Mouse (Mus musculus) kidney, adult 2 months (tissue): ENCODE data around the gene Rnf187. TPM values are rescaled to one million over a fixed set of nuclear protein-coding genes. Genes with fewer than 3 reads are reported as not detected.

Experiments used
- DNase-seq: peaks from one replicate; pipeline ENCODE4 v3.0.0; 2021
- H3K27ac ChIP-seq: fragments of 200-500 bp; 2 replicates; pipeline ENCODE4 v1.5.1; 2012; ENCODE audit warnings: low read depth, low read length, control low read depth, inconsistent platforms; ENCODE audit not compliant: insufficient read depth
- H3K27me3 ChIP-seq: fragments of 200-500 bp; replicated peaks from 2 replicates; pipeline ENCODE4 v1.6.1; 2012; ENCODE audit warnings: mild to moderate bottlenecking, moderate library complexity, low read length, inconsistent platforms; ENCODE audit not compliant: control insufficient read depth, insufficient read depth
- H3K36me3 ChIP-seq: fragments of 200-500 bp; 2 replicates; pipeline ENCODE4 v1.6.1; 2012; ENCODE audit warnings: mild to moderate bottlenecking, moderate library complexity, low read length, inconsistent platforms; ENCODE audit not compliant: control insufficient read depth, insufficient read depth
- H3K4me1 ChIP-seq: fragments of 200-500 bp; 2 replicates; pipeline ENCODE4 v1.6.1; 2011; ENCODE audit warnings: low read length; ENCODE audit not compliant: control insufficient read depth, insufficient read depth
- H3K4me3 ChIP-seq: fragments of 200-500 bp; 2 replicates; pipeline ENCODE4 v1.5.1; 2011; ENCODE audit warnings: mild to moderate bottlenecking, low read depth, low read length, control low read depth; ENCODE audit not compliant: insufficient read depth
- CTCF ChIP-seq: fragments of 200-500 bp; conservative IDR thresholded peaks from 2 replicates; pipeline ENCODE4 v1.5.1; 2011; ENCODE audit warnings: low read depth, mild to moderate bottlenecking, control low read depth, low read length, moderate library complexity, mixed read lengths; ENCODE audit not compliant: insufficient read depth, insufficient read length
- POLR2A ChIP-seq: fragments of 200-500 bp; IDR thresholded peaks from one replicate; pipeline ENCODE4 v1.6.1; 2011; ENCODE audit warnings: low read depth, low read length, control low read depth
- WGBS: fragments of 180-500 bp; shearing (Covaris S2); methylation state at CpG from one replicate; pipeline ENCODE4 v1.1.7; 2018; 5-methylcytosine and 5-hydroxymethylcytosine counted together
- polyA plus RNA-seq: library from polyadenylated mRNA; depleted of rRNA; stranded (reverse); fragments of >200 nt; gene quantifications from 2 replicates; pipeline ENCODE4 v1.2.3, GENCODE M21; 2012

The Rnf187 gene
- polyA plus RNA-seq, 1 experiment: 251 TPM

DNA sequence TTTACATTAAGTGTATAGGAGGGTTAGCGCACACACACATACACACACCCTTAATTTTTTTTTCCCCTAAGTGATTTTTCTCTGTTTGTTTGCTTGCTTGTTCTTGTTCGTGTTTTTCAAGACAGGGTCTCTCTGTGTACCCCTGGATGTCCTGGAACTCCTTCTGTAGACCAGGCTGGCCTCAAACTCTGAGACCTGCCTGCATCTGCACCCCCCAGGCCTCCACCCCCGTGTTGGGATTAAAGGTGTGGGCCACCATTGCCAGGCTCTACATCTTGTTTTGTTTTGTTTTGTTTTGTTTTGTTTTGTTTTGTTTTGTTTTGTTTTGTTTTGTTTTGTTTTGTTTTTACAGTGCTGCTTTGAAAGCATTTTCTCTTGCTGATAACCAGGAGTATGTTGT lies 8.6 kb upstream of the Rnf187 start:
- no peak for TF ChIP-seq CTCF
- no peak for TF ChIP-seq POLR2A
- peaks cover 5% of the 10 kb centered on the region; the same call in 1 of the 2 replicates for H3K4me1 ChIP-seq
- WGBS: 89% methylated on average over 3 of the region's 3 CpGs
- no peak for DNase-seq
- no peak overlapping the region for H3K27ac ChIP-seq
- no peaks in the 10 kb centered on the region; the same call in 1 of the 2 replicates for H3K27me3 ChIP-seq
- H3K36me3 ChIP-seq: no peaks in the 10 kb centered on the region
- H3K4me3 ChIP-seq: no peak overlapping the region

DNA sequence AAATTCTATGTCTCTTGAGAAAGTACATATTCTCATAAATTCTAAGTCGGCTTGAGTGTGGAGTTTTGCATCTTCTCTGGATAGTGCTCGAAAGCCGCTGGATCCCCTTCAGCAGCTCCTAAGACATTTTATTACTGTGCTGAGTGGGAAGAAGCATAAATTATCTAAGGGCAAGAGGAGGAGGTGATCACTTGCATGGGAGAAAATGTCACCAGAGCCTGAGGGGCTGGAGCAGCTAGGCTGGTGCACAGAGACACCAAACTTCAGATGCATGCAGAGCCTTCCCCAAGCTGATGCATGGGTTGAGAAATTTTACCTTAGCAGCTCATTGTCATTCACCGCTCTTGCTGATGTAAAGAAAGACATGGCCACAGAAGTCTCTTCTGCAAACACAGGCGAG lies 5.4 kb upstream of the Rnf187 start:
- Histone ChIP-seq H3K4me1 (peaks cover 5% of the 10 kb centered on the region; the same call in 1 of the 2 replicates), H3K36me3 (no peaks in the 10 kb centered on the region), H3K4me3 (no peak overlapping the region), H3K27me3 (no peaks in the 10 kb centered on the region), H3K27ac (no peak overlapping the region)
- DNase-seq: no peak
- TF ChIP-seq CTCF (no peak), POLR2A (no peak)
- WGBS: 62% methylated on average over 5 of the region's 5 CpGs

DNA sequence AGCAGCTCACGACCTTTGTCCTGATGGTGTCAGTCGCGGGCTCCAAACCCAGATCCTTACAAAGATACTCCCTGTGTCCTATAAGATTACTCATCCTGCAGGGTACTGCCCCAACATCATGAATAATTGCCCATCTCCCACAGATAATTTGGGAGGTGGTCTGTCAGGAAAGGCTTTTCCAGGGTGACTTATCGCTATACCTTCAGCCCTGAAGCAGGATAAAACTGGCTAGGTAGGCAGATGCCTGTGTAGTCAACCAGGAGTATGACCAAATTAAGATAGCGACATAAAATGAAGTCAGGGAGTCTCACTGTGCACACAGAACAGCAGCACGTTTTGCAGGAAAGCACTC lies 348 bp upstream of the Rnf187 start:
- Histone ChIP-seq H3K36me3 (peaks cover 2% of the 10 kb centered on the region; the same call in 1 of the 2 replicates), H3K27me3 (no peaks in the 10 kb centered on the region), H3K4me3 (peak overlapping the region; percentile 4; the same call in 1 of the 2 replicates), H3K27ac (peak overlapping the region; percentile 12; the same call in 1 of the 2 replicates), H3K4me1 (peaks cover 10% of the 10 kb centered on the region; the same call in 1 of the 2 replicates)
- DNase-seq: no peak
- TF ChIP-seq CTCF: no peak
- no peak for TF ChIP-seq POLR2A
- WGBS: 13% methylated on average over 6 of the region's 6 CpGs

DNA sequence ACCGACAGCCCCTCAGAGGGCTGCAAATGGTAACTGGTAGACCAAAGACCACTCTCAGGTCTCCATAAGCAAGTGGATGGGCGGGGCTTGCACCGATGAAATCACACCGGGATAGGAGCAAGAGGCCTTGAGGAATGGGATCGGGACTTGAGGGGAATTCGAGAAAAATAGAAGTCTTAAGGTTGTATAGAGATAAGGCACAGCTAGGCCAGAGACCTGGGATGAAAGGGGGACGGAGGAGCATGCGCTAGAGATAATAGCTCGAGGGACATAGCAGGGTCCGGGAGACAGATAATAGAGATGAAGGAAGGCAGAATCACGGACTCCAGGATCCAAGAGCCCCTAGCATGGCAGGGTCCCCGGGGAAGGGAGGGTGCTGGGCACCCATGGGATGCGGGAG lies 807 bp downstream of the Rnf187 start:
- H3K4me1 ChIP-seq: peaks cover 10% of the 10 kb centered on the region; the same call in 1 of the 2 replicates
- TF ChIP-seq CTCF (no peak), POLR2A (no peak)
- no peaks in the 10 kb centered on the region for H3K27me3 ChIP-seq
- H3K36me3 ChIP-seq: peaks cover 2% of the 10 kb centered on the region; the same call in 1 of the 2 replicates
- peak overlapping the region; percentile 90 for H3K4me3 ChIP-seq
- H3K27ac ChIP-seq: no peak overlapping the region
- no peak for DNase-seq
- 2% methylated on average over 13 of the region's 13 CpGs for WGBS

DNA sequence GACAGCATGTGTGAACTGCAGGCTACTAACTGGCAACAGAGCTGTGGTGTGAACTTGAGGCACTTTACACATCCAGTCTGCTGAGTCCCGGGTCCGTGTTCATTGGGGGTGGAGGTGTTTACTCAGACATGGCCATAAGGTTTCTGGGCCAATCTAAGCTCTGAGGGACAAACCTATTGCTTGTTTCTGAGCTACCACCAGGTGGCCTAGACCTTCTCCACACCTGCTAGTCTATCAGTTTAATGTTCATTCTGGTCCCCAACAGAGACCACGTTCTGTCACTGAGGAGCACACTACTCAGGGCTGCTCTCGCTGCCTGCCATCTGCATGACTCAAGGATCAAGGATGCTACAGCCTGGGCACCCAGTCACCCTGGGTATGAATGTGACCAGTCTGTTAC lies 7.1 kb downstream of the Rnf187 start:
- peaks cover under 1% of the 10 kb centered on the region; the same call in 1 of the 2 replicates for H3K36me3 ChIP-seq
- 0 out of 2 replicates have a peak, but pooled peaks have one; percentile 21 for TF ChIP-seq CTCF
- no peak for TF ChIP-seq POLR2A
- WGBS: 42% methylated on average over 4 of the region's 4 CpGs
- no peak for DNase-seq
- H3K4me3 ChIP-seq: no peak overlapping the region
- no peaks in the 10 kb centered on the region for H3K27me3 ChIP-seq
- H3K27ac ChIP-seq: no peak overlapping the region
- peaks cover 19% of the 10 kb centered on the region; the same call in 1 of the 2 replicates for H3K4me1 ChIP-seq

DNA sequence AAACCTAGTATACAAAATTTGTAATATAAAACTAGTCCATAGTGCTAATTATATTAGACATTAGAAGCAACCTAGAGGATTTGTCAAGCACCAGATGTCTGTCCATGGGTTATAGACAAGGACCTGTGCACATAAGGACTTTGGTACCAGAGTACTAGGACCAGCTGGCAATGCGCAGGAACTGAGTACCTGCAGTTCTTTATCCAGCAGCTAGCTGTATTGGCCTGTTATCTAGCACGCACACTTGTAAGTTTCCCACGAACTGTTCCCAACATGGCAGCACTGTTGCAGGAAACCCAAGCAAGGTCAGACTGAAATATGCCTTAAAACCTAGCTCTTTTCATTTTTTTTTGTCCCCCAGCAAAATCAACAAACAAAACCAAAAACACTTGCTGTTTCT lies 8.5 kb downstream of the Rnf187 start:
- Histone ChIP-seq H3K27me3 (no peaks in the 10 kb centered on the region), H3K4me1 (peaks cover 18% of the 10 kb centered on the region; the same call in 1 of the 2 replicates), H3K27ac (no peak overlapping the region), H3K4me3 (no peak overlapping the region), H3K36me3 (no peaks in the 10 kb centered on the region)
- no peak for DNase-seq
- WGBS: 85% methylated on average over 3 of the region's 3 CpGs
- TF ChIP-seq CTCF: 0 out of 2 replicates have a peak, but pooled peaks have one; percentile 12
- no peak for TF ChIP-seq POLR2A

DNA sequence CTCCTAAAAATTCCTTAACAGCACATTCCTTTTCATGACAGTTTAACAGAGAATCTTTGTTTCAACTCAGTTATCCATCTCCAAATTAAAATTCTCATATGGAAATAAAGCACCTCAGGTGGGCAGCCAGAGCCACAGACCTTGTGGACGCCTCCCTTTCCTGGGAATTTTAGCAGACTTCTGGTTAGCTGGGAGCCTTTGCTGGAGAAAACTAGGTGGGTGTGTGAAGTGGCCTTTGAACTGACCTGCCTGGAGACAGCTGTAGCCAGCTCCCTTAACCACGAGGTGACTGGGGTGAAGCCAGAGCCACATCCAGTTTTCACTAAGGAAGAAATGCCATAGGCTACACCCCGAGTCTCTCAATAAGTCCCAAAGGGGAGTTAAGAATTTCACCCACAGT lies 9.1 kb downstream of the Rnf187 start:
- Histone ChIP-seq H3K36me3 (no peaks in the 10 kb centered on the region), H3K27me3 (no peaks in the 10 kb centered on the region), H3K4me3 (no peak overlapping the region), H3K27ac (no peak overlapping the region), H3K4me1 (peaks cover 18% of the 10 kb centered on the region; the same call in 1 of the 2 replicates)
- TF ChIP-seq POLR2A (no peak), CTCF (no peak)
- peak; percentile 85 for DNase-seq
- WGBS: 30% methylated on average over 3 of the region's 3 CpGs

DNA sequence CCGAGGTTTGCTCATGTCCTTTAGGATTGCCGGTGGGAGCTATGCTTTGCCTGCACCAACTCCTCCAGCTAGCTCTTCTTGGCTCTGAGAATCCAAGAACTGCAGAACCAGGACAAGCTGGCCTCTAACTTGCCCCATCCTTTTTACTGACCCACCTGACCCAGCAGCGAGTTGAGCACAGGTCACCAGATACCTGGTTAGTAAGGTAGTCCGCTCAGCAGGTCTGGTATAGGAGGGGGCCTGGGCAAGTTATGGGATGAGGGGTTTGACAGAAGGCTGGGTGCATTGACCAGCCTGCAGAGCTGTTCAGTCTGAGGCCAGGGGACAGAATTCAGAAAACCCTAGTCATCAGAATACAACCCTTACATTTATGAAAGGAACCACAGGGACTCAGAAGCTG lies 9.7 kb downstream of the Rnf187 start:
- TF ChIP-seq POLR2A (no peak), CTCF (no peak)
- Histone ChIP-seq H3K4me1 (peaks cover 18% of the 10 kb centered on the region; the same call in 1 of the 2 replicates), H3K36me3 (no peaks in the 10 kb centered on the region), H3K27me3 (no peaks in the 10 kb centered on the region), H3K4me3 (no peak overlapping the region), H3K27ac (peak overlapping the region; percentile 27; the same call in 1 of the 2 replicates)
- no peak for DNase-seq
- WGBS: 60% methylated on average over 4 of the region's 4 CpGs
